Mouse (Mus musculus) liver, embryonic 14.5 days (tissue): ENCODE measurements at regions not wholly inside any gene's neighbourhood (a gene's known extent, or its start where the extent isn't known, plus 50 kb on each side); places are given as distances from the start of the nearest gene placed in this dataset.

Experiments used
- ATAC-seq: fragments of 200-750 bp; cut with Nextera tagmentation; 2 replicates; pipeline ENCODE4 v1.8.0; 2017; ENCODE audit warnings: moderate number of reproducible peaks, mild to moderate bottlenecking, moderate library complexity; ENCODE audit not compliant: insufficient read depth
- DNase-seq, 3 experiments: peaks; one replicate each; pipeline ENCODE4 v3.0.0-alpha.2; 2012 to 2013; ENCODE audit warnings: low read depth in 3 of 3, low spot score in 3 of 3
- H3K27ac ChIP-seq: fragments of 300-500 bp; sonication (generic); 2 replicates; pipeline ENCODE4 v1.5.1; 2014; ENCODE audit warnings: moderate library complexity, mild to moderate bottlenecking, control low read depth, inconsistent platforms
- H3K27me3 ChIP-seq: fragments of 300-500 bp; sonication (generic); 2 replicates; pipeline ENCODE4 v1.6.1; 2014; ENCODE audit warnings: mild to moderate bottlenecking, low read length, moderate library complexity; ENCODE audit not compliant: control insufficient read depth, insufficient read depth
- H3K36me3 ChIP-seq: fragments of 300-500 bp; sonication (generic); replicated peaks from 2 replicates; pipeline ENCODE4 v1.6.1; 2014; ENCODE audit warnings: low read depth; ENCODE audit not compliant: control insufficient read depth, insufficient read depth
- H3K4me1 ChIP-seq, 2 experiments: fragments of 200-500 bp in 1 of 2; fragments of 300-500 bp in 1 of 2; sonication (generic) in 1 of 2; replicated peaks; 2 replicates each; pipeline ENCODE4 v1.6.1; 2012 to 2014; ENCODE audit warnings: antibody characterized with exemption in 1 of 2, inconsistent platforms in 1 of 2, low read length in 1 of 2; ENCODE audit not compliant: control insufficient read depth in 2 of 2, insufficient read depth in 2 of 2
- H3K4me2 ChIP-seq: fragments of 300-500 bp; sonication (generic); 2 replicates; pipeline ENCODE4 v1.6.1; 2014; ENCODE audit warnings: low read depth, mild to moderate bottlenecking, control low read depth, moderate library complexity
- H3K4me3 ChIP-seq, 2 experiments: fragments of 200-500 bp in 1 of 2; fragments of 300-500 bp in 1 of 2; sonication (generic) in 1 of 2; 2 replicates each; pipeline ENCODE4 v1.5.1; 2012 to 2014; ENCODE audit warnings: low read depth in 2 of 2, low read length in 2 of 2, mild to moderate bottlenecking in 2 of 2, control low read depth in 1 of 2, inconsistent platforms in 1 of 2, moderate library complexity in 1 of 2; ENCODE audit not compliant: insufficient read depth in 1 of 2
- H3K9ac ChIP-seq: fragments of 300-500 bp; sonication (generic); replicated peaks from 2 replicates; pipeline ENCODE4 v1.6.1; 2014; ENCODE audit warnings: mild to moderate bottlenecking, control low read depth, moderate library complexity
- H3K9me3 ChIP-seq: fragments of 300-500 bp; sonication (generic); 2 replicates; pipeline ENCODE4 v1.6.1; 2016; ENCODE audit warnings: low read length, mixed read lengths; ENCODE audit not compliant: control insufficient read depth
- CTCF ChIP-seq: IDR thresholded peaks from 2 replicates; pipeline ENCODE4 v1.5.1; 2016; ENCODE audit warnings: antibody characterized with exemption, low read depth, control low read depth
- EP300 ChIP-seq: IDR thresholded peaks from 2 replicates; pipeline ENCODE4 v1.6.1; 2016; ENCODE audit warnings: antibody characterized with exemption, low read depth
- WGBS: fragments of 180-500 bp; shearing (Covaris S2); extraction: QIAGEN DNeasy Blood & Tissue Kit; methylation state at CpG from one replicate; pipeline ENCODE4 v1.1.7; 2014; ENCODE audit not compliant: insufficient replicate concordance; 5-methylcytosine and 5-hydroxymethylcytosine counted together

DNA sequence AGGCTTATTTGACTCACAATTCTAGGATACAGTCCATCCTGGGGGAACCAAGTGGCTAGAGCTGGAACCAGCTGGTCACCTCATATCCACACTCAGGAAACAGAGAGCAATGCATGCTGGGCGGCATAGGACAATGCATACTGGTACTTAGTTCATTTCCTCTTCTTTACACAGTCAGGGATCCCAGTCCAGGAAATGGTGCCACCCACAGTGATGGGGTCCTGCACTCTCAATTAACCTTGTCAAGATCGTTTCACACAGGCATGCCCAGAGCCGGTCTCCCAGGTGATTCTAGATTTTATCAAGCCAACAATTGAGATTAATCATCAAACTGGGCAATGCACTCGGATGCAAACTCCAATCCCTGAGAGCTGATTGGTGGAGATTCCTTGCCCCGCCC, 145.7 kb upstream of the Prox1 start:
- H3K9ac ChIP-seq: no peak overlapping the region
- no peaks in the 10 kb centered on the region for H3K9me3 ChIP-seq
- ATAC-seq (no peak), DNase-seq (no peak)
- TF ChIP-seq EP300: no peak
- TF ChIP-seq CTCF: no peak
- no peak overlapping the region for H3K4me2 ChIP-seq
- no peaks in the 10 kb centered on the region for H3K27me3 ChIP-seq
- H3K4me1 ChIP-seq: no peaks in the 10 kb centered on the region
- no peak overlapping the region for H3K27ac ChIP-seq
- WGBS: 44% methylated on average over 5 of the region's 5 CpGs
- no peak overlapping the region for H3K4me3 ChIP-seq
- no peaks in the 10 kb centered on the region for H3K36me3 ChIP-seq

DNA sequence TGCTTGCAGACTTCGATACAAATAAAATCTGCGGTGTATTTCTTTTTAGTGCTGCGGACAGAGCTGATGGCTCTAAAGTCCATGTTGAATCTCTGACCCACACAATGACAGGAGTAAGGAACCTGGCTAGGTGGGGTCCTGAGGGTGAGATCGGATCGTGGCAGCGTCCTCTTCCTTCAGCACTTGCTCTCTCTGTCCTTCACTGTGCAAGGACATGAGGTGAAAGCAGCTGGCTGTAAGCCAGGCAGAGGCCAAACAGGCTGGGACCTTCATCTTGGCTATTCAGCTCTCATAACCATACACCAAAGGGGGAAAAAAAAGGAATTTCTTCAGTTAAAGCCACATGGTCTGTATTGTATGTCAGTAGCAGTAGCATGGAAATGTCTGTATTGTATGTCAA, 139.3 kb upstream of the Prox1 start:
- H3K4me1 ChIP-seq: no peaks in the 10 kb centered on the region
- H3K9ac ChIP-seq: no peak overlapping the region
- no peaks in the 10 kb centered on the region for H3K27me3 ChIP-seq
- ATAC-seq (no peak), DNase-seq (no peak)
- no peak for TF ChIP-seq CTCF
- no peak for TF ChIP-seq EP300
- 76% methylated on average over 6 of the region's 6 CpGs for WGBS
- no peak overlapping the region for H3K4me3 ChIP-seq
- H3K36me3 ChIP-seq: no peaks in the 10 kb centered on the region
- H3K27ac ChIP-seq: no peak overlapping the region
- H3K4me2 ChIP-seq: no peak overlapping the region
- no peaks in the 10 kb centered on the region for H3K9me3 ChIP-seq

GRCm38 (mm10) chr1:190307751-190308150, 137.2 kb upstream of the Prox1 start:
- ATAC-seq (no peak), DNase-seq (no peak)
- Histone ChIP-seq H3K27me3 (no peaks in the 10 kb centered on the region), H3K27ac (no peak overlapping the region), H3K4me1 (no peaks in the 10 kb centered on the region), H3K4me2 (no peak overlapping the region), H3K9ac (no peak overlapping the region), H3K9me3 (no peaks in the 10 kb centered on the region), H3K4me3 (no peak overlapping the region), H3K36me3 (no peaks in the 10 kb centered on the region)
- WGBS: 57% methylated on average over 3 of the region's 3 CpGs
- TF ChIP-seq CTCF (no peak), EP300 (no peak)

GRCm38 (mm10) chr1:190297666-190298327, 127.3 kb upstream of the Prox1 start:
- no peaks in the 10 kb centered on the region for H3K4me1 ChIP-seq

DNA sequence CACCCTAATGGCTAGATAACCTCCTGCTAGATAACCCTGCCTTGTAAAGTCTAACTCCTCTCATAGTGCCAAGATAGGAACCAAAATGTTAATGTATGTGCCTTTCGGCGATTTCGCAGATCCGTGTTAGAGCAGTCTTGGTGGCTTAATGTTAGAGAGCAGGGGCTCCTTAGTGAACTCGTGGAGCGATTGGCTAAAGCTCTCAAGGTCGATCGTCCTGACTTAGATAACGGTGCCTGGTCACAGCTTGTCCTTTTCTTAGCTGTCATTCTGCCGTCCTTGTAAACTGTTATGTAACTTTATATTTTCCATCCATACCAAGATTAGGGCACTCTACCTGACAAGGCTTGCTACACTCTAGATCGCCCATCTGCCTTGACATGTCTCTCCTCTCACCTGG, 119.5 kb upstream of the Prox1 start:
- no peaks in the 10 kb centered on the region for H3K27me3 ChIP-seq
- DNase-seq (no peak), ATAC-seq (no peak)
- no peak overlapping the region for H3K27ac ChIP-seq
- 68% methylated on average over 11 of the region's 11 CpGs for WGBS
- H3K9ac ChIP-seq: no peak overlapping the region
- no peaks in the 10 kb centered on the region for H3K36me3 ChIP-seq
- TF ChIP-seq CTCF (no peak), EP300 (no peak)
- H3K4me1 ChIP-seq: peaks cover 0 to 6% of the 10 kb centered on the region in 2 experiments; a peak in 2 of 4 replicates
- no peak overlapping the region for H3K4me3 ChIP-seq
- no peak overlapping the region for H3K4me2 ChIP-seq
- no peaks in the 10 kb centered on the region for H3K9me3 ChIP-seq

More at GRCm38 (mm10) chr1:190297666-190298327, 127.3 kb upstream of the Prox1 start:
- Histone ChIP-seq H3K4me2 (no peak overlapping the region), H3K27ac (no peak overlapping the region), H3K4me3 (no peak overlapping the region), H3K36me3 (no peaks in the 10 kb centered on the region), H3K27me3 (no peaks in the 10 kb centered on the region), H3K9ac (no peak overlapping the region), H3K9me3 (no peaks in the 10 kb centered on the region)
- TF ChIP-seq EP300 (no peak), CTCF (no peak)
- 77% methylated on average over 10 of the region's 10 CpGs for WGBS
- DNase-seq (no peak), ATAC-seq (no peak)
